Mouse (Mus musculus) induced T-regulatory cell, adult 2 months (primary cell): ENCODE results near the gene Gsk3a.
A peak's percentile ranks its signal among the peaks of the same experiment; 100 is the strongest.

Experiments used
- DNase-seq: peaks from one replicate; pipeline ENCODE4 v3.0.0-alpha.2; 2012; ENCODE audit warnings: low read depth

Gsk3a gene

DNA sequence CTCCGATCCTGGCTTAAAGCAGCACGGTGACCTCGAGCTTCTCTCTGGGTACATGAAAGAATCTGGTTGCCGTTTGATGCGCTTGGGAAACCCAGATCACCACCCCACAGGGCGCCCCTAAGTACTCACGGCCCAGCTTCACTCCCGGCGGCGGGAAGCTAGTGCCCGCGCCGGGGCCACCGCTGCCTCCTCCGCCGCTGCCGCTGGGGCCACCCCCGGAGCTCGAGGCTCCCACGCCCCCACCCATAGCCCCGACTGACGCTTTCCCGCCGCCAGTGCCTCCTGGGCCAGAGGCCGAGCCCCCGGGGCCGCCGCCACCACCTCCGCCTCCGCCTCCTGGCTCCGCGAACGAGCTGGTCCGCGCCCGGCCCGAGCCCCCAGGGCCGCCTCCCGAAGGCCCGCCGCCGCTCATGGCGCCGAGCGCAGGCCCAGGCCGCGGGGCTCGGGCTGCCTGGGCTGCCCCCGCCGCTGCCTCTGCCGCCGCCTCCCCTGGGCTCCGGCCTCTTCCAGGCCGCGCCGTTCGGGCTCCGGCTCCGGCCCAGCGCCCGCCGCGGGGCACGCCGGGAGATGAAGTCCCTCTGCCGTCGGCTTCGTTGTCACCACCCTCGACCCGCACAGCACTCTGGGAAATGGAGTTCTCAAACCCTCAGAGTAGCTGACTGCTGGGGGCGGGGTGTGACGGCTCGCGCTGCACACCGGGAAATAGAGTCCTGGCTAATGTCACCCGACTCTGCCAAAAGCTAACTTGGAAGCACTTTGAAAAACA, at the start of gene Gsk3a:
Gene Gsk3a (minus strand): TSS at position 603 of the 766 bp plus-strand sequence.
- DNase-seq, result no peak

DNA sequence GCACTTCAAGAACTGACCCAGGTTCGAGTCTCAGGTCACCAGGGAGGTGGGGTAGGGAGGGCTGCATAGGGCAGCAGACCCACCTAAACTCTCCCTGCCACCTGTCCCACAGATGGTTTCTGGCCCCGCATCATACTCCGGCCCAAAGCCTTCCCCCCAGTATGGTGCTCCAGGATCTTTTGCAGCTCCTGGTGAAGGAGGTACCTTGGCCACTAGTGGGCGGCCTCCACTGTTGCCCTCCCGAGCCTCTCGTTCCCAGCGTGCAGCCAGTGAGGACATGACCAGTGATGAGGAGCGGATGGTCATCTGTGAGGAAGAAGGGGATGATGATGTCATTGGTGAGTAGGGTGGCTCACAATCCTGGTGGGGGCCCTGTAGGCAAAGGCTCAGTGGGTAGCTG, 49.3 kb upstream of the Gsk3a start:
- DNase-seq, result no peak

DNA sequence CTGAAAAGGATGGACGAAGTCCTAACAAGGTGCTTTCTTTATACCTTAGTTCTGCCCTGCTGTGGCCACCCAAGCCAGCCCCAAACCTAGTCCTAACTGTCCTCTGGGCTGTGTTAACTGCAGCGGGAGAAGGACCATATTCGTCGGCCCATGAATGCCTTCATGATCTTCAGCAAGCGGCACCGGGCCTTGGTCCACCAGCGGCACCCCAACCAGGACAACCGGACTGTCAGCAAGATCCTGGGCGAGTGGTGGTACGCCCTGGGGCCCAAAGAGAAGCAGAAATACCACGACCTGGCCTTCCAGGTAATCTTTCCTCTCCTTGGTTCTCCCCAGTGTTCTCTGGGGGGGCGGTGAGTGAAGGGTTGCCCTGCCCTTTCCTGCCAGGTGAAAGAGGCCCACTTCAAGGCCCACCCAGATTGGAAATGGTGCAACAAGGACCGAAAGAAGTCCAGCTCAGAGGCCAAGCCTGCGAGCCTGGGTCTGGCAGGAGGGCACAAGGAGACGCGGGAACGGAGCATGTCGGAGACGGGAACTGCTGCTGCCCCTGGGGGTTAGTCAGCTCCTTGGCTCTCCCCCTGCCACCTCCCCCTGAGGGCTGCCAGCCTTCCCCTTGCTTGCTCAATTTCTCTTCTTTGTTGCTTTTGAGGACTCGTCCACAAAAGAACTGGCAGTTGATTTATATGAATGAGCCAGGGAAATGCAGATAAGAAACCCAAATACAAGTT, 48.0 kb upstream of the Gsk3a start:
- no peak for DNase-seq

DNA sequence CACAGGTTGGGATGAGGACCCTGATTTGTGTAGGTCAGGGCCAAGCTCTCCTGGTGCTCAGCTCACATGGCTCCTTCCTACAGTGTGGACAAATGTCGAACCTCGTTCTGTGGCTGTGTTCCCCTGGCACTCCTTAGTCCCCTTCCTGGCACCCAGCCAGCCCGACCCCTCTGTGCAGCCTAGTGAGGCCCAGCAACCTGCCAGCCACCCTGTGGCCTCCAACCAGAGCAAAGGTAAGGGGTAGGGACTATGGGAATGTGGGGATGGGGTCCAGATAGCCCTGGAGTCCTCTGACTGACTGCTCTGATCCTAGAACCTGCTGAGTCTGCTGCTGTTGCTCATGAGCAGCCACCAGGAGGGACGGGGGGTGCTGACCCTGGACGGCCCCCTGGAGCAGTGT, 47.1 kb upstream of the Gsk3a start:
- DNase-seq, result peak; percentile 5

DNA sequence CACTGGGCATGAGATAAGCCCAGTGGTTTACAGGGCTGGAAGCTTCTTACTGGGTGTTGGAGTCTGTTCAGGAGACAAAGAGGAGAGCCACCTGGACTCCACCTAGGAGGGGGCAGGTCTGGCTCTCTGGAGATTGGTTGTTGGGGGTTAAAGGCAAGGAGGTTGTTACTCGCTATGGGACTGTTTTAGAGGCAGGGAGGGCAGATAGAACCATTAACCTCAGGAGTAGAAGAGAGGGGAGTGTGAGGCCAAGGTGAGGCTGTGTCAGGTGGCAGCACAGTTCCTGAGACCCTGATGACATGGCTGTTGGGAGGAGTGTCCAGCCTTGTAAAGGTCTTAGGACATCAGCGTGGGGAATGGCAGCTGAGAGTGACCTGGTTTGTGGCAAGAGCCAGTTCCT, 46.5 kb upstream of the Gsk3a start:
- no peak for DNase-seq

DNA sequence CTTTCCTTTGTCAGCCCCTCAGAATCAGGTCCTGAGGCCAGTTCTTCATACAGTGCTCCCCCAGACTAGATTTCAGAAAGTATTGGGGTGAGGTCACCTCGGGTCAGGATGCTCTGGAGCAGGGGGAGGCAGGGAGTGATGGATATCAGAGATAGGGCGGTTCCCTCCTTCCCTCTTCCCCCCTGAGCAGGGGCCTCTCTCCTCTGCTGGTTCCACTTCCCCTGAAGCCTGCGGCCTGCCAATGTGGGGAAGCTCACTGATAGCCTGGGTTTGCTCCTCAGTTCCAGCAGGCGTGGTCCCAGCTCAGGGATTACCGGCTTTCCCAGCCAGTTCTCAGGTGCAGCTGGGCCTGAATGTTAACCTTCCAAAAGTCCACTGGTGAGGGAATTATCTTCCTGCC, 46.0 kb upstream of the Gsk3a start:
- DNase-seq, result no peak

DNA sequence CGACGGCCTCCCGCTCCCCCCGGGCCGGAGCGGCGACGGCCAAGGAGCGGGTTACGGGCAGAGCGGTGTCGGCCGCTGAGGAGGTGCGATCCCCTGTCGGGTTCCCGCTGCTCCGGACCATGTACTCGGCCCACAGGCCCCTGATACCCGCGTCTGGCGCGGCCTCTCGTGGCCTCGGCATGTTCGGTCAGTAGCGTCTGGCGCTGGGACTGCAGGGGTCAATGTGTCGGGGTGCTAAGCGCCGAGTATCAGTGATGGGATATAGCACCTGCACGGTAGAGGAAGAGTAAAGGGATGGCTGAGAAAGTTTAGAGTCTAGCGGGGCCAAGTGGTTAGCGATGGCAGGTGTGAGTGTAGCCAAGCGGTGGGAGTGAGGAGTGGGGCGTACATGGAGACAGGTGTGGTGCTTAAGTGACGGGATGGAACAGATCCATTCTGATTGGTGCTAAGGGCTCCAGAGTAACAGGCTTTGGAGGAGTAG, 45.1 kb upstream of the Gsk3a start:
- peak; percentile 65 for DNase-seq

DNA sequence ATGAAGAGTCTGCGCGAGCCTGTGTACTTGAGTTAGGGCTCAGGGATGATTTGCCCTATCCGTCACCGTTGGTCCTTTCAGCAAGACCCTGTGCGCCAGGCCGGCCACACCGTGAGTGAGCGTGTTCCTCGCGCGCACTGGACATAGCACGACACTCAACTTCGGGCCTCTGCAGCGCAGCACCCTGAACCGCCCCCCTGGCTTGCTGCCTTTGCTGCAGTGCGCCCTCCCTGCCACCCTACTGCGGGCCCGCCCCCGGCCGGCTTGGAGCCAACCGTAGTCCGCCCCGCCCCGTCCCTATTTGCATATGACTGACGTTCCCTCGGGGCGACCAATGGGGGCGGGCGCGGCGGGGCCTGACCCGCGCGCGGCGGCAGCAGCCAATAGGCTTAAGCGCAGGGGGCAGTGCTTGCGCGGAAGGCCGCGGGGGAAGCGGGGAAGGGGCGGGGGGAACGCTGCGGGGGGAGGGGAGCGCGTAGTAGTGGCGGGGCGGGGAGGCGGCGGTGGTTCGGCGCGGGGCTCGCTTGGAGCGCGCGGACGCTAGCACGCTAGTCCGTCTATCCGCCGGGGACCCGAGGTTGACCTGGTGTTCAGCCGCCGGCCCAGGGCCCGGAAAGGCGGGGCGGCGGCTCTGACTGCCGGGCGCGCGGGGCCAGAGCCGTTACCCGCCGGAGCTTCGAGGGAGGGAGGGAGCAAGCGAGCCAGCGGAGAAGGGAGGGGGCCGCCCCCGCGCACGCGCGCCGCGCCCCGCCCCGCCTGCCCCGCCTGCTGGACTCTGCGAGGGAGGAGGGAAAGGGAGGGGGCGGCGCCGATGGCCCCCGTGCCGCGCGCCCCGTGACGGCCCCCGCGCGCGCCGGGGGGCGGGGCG, 44.3 kb upstream of the Gsk3a start:
- peak; percentile 98 for DNase-seq

DNA sequence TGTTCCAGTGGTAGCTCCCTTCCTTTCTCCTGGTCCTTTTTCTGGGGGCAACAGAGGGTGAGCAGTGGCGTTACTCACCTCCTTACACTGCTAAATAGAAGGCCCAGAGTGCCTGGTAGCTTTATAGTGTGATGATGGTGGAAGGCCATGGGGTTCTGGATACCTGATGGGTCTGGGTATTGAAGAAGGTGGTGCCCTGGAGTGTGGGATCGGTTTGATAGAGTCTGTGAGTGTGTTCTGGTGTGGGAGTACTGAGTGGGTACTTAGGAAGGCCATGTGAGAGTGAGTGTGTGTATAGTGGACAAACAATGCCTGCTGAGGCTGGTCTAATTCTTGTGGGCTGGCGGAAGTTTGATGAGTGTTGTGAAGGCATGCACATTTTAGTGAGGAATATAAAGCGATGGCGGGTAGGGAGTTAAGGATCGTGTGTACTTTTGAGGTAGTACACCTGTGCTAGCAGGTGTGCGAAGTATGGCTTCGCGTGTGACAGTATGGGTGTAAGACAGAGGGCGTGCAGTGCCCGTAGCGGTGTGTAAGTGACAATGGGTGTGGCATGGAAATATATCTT, 43.6 kb upstream of the Gsk3a start:
- no peak for DNase-seq

DNA sequence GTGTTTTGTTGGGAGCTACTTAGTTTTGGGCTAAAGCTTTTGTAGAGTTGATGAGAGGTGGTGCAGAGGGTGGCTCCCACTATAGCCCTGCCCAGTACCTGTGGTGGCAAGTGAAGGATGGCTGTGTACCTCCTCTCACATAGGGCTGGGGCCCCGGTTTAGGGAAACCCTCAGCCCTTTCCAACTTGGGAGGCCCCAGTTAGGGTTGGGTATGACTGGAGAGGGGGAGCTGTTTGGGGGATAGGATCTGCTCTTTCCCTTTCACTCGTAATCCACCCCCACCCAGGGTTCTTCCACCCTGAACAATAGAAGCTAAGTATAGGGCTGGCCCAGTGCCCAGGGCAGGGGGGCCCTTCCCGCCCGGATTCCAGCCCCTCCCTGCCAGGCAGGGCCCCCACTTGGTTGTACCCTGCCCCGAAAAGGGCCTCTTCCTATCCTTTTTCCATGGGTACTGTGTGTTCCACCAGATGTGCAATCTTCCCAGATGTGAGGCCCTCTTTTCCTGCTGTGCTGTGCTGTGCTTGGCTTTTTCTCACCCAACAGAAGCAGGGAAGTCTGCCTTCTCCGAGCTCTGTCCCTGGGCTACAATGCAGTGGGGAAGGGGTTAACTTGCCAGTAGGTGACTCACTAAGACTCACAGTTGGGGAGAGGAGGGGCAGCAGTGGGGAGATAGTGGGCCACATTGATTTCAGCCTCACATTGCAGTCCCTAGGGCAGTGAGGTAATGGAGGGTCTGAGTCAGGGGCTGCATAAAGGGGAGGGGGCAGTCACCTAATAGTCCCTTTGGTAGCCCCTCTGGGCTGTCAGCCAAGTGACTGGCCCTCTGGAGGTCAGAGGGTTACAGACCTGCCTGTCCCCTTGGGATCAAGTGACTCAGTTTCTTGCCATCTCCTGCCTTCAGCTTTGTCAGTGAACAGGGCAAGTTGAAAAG, 42.5 kb upstream of the Gsk3a start:
- DNase-seq, result peak; percentile 56

DNA sequence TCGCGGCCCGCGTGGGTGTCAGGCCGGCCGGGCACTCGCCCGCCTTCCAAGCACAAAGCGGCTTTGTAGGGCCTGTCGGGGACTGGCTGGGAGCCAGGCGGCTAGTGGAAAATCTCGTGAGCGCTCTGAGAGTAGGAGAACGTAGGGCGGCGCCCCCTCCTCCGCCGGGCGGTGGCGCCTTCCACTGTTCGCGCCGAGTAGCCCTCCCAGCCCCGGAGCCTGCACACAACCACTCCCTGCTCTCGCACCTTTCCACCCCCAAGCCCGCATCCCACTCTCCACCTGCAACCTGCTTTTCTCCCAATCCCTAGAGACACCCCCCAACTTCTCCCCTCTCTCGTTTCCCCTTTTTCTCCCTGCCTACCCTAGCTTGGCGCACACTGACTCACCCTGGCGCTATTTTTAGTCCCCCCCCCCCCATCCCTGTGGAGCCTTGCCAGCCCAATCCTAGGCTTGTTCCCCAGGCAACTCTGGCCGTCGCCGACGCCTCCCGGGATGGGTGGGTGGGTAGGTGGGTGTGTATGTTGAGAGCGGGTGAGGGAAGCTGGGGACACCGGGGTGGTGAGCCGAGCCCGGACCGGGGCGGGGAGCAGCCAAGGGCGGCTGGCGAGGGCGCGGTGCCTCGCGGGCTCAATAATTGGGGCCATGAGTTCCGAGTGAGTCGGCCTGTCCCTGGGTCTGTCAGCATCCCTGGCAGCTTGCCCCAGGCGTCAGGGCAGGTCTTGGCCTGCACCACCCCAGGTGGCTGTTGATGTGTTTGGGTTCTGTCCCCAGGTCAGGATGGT, 41.6 kb upstream of the Gsk3a start:
- DNase-seq, result peak; percentile 91

DNA sequence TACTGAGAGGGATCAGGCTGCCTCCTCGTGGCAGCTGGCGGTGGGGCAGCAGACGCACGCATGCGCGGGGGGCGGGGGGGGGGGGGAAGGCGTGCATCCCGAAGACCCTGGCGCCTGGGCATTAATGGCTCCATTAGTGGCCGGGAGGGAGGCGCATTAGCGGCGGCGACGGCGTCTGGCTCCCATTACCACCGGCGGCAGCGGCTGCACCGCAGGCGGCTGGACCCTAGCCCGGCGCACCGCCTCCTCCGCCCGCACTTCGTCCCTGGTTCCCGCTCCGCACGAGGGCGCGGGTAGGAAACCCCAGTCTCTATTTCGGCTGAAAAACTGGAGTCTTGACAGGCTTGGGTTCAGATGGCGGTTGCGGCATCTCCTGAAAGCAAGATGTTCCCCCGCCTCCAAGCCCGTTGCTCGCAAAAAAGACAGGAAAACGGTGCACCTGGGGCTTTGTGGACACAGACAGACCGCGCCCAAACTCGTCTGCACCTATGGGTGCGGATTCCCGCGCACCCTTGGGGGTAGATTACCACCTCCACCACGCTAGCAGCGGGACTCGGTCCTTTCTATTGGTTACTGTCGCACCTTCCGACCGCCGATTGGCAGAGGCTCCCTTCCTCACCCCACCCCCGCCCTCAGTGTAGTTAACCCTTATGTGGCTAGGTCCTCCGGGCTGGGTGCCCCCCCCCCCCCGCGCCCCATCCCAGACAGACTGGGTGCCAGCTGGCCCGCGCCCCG, 40.9 kb upstream of the Gsk3a start:
- DNase-seq, result peak; percentile 96

DNA sequence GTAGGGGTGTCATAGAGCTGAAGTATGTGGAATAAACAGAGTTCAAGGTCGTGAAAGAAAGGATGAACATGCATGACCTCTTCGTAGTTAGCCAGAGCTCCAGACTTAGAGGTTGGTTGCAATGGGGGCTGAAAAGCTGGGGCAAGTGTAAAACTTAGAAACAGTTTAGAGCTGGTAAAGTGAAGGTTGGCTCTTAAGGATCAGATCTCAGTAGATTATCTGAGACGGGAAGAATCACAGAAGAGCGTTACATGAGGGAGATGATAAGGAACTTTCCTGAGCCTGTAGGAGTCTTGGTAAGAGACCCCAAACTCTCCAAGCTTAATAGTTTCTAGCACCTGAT, 40.3 kb upstream of the Gsk3a start:
- no peak for DNase-seq

DNA sequence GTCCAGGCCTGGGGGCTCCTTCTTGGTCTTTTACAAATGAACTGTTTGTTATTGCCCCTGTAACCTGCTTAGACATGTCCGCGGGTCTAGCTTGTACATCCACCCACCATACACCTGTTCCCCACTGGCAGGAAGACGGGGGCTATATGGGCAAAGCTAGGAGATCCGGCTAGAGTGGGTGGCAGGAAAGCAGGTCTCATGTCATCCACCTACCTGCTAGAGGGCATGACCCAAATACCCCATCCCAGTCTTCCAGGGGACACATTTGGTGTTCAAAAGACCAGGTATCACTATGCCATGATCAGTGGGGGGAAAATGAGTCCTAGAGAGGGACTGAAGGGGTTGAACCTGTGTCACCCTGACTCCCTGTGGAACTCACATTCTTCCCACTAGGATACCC, 39.8 kb upstream of the Gsk3a start:
- no peak for DNase-seq

DNA sequence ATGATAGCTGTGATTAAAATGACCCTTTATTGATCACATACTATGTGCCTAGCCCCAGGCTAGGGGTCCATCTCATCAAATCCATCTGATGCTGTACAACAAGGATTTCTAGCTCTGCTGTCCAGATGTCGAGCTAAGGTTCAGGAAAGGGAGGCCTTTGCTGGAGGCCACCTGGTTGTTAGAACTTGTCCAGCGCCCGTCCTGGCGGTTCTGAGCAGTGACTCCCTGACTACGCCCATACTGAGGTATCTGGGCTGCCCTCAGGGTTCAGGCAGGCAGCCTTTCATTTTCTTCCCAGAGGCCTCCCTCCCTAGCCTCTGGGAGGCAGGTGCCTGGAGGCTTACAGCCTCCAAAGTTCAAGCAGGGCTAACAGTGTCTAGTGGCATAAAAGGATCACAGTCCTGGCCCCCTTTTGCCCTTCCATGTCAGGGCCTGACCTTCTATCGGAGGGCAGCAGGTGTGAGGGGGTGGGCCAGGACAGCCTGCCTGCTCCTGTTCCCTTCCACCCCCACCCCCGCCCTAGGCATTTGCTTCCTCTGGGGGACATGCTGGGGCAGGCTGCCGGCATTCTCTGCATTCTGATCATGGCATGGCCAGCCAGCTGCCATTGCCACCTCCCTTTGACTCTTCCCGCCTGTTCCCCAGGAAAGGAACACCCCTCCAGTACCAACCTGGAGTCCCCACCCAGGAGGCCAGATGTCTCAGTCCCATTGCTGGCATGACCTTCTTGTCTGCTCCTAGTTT, 38.1 kb upstream of the Gsk3a start:
- DNase-seq, result no peak

DNA sequence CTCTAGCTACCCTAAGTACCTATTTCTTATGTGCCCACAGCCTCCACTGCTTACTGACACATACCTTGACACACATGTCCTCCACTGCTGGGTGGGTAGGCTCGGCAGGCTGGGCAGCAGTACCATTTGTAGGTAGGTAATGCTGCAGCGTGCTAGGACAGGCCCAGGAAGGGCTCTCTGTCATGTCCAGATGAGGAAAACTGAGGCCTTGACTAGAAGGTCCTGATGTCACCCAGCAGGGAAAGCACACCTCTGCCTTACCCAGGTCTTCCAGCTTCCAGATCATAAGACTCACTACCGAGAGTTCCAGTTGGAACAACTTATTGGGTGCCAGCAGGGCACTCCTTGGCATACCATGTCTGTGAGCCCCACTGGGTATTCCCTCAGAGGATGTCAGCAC, 37.3 kb upstream of the Gsk3a start:
- no peak for DNase-seq

DNA sequence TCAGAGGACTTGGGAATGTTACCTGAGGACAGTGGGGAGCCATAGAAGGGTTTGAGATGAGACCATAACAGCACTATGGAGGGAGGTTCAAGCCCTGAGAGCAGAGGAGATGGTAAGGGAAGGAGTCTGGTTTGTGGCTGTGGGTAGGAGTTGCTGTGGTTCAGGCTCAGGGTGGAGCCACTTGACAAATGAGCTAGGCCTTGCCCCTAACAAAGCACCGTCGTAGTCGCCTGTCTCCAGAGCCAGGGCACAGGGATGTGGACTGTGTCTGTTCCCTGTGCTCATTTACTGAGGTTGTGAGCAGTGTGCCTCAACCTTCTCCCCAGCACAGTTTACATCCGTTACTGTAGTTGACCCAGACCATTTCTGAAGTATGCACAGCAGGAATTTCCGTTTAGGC, 36.9 kb upstream of the Gsk3a start:
- peak; percentile 75 for DNase-seq

DNA sequence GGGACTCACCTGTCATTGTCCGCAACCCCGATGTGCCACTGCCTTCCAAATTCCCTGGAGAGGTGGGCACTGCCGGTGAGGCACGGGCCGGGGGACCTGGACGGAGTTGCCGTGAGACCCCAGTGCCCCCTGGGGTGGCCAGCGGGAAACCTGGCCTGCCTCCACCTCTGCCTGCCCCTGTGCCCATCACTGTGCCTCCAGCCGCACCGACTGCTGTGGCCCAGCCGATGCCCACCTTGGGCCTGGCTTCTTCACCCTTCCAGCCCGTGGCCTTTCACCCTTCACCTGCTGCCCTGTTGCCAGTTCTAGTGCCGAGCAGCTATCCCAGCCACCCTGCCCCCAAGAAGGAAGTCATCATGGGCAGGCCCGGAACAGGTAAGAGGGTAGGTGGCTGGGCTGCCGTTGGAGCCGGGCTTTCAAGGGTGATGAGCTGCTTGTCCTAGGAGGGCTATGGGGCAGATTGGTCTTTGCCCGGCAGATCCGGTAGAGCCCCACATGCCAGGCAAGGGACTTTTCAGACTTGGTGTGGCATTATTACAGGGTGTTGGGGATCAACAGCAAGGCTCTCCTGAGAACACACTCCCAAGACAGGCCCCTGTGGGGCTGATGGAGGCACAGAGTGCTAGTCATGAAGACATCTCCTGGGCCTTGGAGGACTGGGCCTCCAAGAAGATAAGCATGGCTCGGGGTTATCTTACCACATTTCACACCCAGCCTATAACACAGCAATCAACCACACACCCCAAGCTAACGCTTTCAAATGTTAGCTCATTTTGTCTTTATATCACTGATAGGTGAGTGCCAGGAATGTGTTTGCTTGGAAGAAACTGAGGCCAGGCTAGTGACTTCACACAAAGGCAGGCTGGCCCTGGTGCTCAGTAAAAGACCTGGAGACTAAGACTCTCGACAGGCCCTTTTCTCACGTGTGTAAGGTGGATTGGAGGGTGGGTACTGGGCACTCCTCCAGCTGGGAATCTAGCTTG, 35.9 kb upstream of the Gsk3a start:
- no peak for DNase-seq
